Mouse (Mus musculus) lung, adult 2 months (tissue): ENCODE results near the gene Cldnd2.

ENCODE experiments used
- CTCF ChIP-seq: fragments of 200-500 bp; IDR thresholded peaks from 2 replicates; pipeline ENCODE4 v1.5.1; 2011; ENCODE audit warnings: mild to moderate bottlenecking, low read length, control low read depth; ENCODE audit not compliant: insufficient read depth
- POLR2A ChIP-seq: fragments of 200-500 bp; IDR thresholded peaks from 2 replicates; pipeline ENCODE4 v1.6.1; 2011; ENCODE audit warnings: low read depth, mild to moderate bottlenecking, control low read depth, low read length, borderline replicate concordance; ENCODE audit errors: extremely low read depth

DNA sequence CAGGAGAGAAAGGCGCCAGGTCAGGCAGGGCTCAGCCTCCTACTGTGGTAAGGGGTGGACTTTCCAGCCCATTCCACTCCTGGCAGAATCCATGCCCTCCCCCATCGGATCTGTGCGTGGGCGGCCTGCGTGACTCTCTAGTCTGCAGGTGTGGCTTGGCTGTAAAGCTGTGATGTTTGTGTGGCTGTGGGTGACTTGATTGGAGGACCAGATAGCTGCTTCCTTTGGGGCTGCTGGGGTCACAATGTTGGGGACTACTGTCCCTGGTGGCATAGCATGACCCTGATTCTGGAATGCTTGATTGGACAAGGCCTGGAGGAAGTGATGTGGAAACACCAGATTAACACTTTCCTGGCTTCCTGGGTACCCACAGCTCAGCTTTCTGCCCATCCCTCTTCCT, 48.1 kb downstream of the Cldnd2 start:
- no peak for TF ChIP-seq POLR2A
- TF ChIP-seq CTCF = no peak
